Mouse (Mus musculus) liver, embryonic 11.5 days (tissue): ENCODE results near the gene Mgarp. TPM values are rescaled to one million over a fixed set of nuclear protein-coding genes. Genes with fewer than 3 reads are reported as not detected.
"Not testable (repeated sequence)": the region's sequence is repeated elsewhere in the genome, so short reads cannot be mapped to it uniquely, and the experiment has no call there.

Source experiments
- ATAC-seq: fragments of 200-750 bp; cut with Nextera tagmentation; replicated peaks from 2 replicates; pipeline ENCODE4 v1.8.0; 2017; ENCODE audit warnings: moderate number of reproducible peaks, mild to moderate bottlenecking, moderate TSS enrichment, moderate library complexity; ENCODE audit not compliant: low FRiP score
- DNase-seq: peaks from one replicate; pipeline ENCODE4 v3.0.0-alpha.2; 2017; ENCODE audit warnings: low spot score
- H3K27ac ChIP-seq: fragments of 300-500 bp; sonication (generic); 2 replicates; pipeline ENCODE4 v1.5.1; 2014; ENCODE audit warnings: mild to moderate bottlenecking, low read depth, low read length, control low read depth
- H3K27me3 ChIP-seq: fragments of 300-500 bp; sonication (generic); replicated peaks from 2 replicates; pipeline ENCODE4 v1.6.1; 2014; ENCODE audit warnings: low read length, mixed read lengths; ENCODE audit not compliant: control insufficient read depth, insufficient read depth
- H3K36me3 ChIP-seq: fragments of 300-500 bp; sonication (generic); 2 replicates; pipeline ENCODE4 v1.6.1; 2014; ENCODE audit warnings: mild to moderate bottlenecking, low read length, moderate library complexity, mixed read lengths; ENCODE audit not compliant: control insufficient read depth, insufficient read depth
- H3K4me1 ChIP-seq: fragments of 300-500 bp; sonication (generic); replicated peaks from 2 replicates; pipeline ENCODE4 v1.6.1; 2014; ENCODE audit warnings: low read length, mixed read lengths; ENCODE audit not compliant: control insufficient read depth, insufficient read depth
- H3K4me2 ChIP-seq: fragments of 300-500 bp; sonication (generic); 2 replicates; pipeline ENCODE4 v1.6.1; 2014; ENCODE audit warnings: mild to moderate bottlenecking, control low read depth, moderate library complexity
- H3K4me3 ChIP-seq: fragments of 300-500 bp; sonication (generic); 2 replicates; pipeline ENCODE4 v1.5.1; 2014; ENCODE audit warnings: low read depth, low read length, control low read depth
- H3K9ac ChIP-seq: fragments of 300-500 bp; sonication (generic); 2 replicates; pipeline ENCODE4 v1.6.1; 2014; ENCODE audit warnings: low read depth, low read length, control low read depth
- H3K9me3 ChIP-seq: fragments of 300-500 bp; sonication (generic); 2 replicates; pipeline ENCODE4 v1.6.1; 2016; ENCODE audit warnings: low read length, inconsistent platforms, mixed read lengths; ENCODE audit not compliant: control insufficient read depth
- WGBS: fragments of 180-500 bp; shearing (Covaris S2); extraction: QIAGEN DNeasy Blood & Tissue Kit; methylation state at CpG from one replicate; pipeline ENCODE4 v1.1.7; 2014; 5-methylcytosine and 5-hydroxymethylcytosine counted together
- polyA plus RNA-seq: library from polyadenylated mRNA; unstranded; fragments of >200 nt; fragmentation: Nextera tagmentation; extraction: Ambion mirVana; gene quantifications from 2 replicates; pipeline ENCODE4 v1.2.1, GENCODE M21; 2014

The Mgarp gene
- polyA plus RNA-seq, 1 experiment from 2014 or later = 5.2 TPM

GRCm38 (mm10) chr3:51357624-51358023 lies 38.9 kb downstream of the Mgarp start:
- Histone ChIP-seq H3K4me3 (peak overlapping the region; percentile 62), H3K9me3 (no peaks in the 10 kb centered on the region), H3K9ac (peak overlapping the region; percentile 18; the same call in 1 of the 2 replicates), H3K27ac (no peak overlapping the region), H3K27me3 (no peaks in the 10 kb centered on the region), H3K36me3 (no peaks in the 10 kb centered on the region), H3K4me2 (peak overlapping the region; percentile 72), H3K4me1 (peaks cover 9% of the 10 kb centered on the region)
- DNase-seq = peak; percentile 62
- 9% methylated on average over 14 of the region's 14 CpGs for WGBS
- peak; percentile 6; the same call in 1 of the 2 replicates for ATAC-seq

- no peak for DNase-seq
- peaks cover 9% of the 10 kb centered on the region for H3K4me1 ChIP-seq
- H3K27ac ChIP-seq = no peak overlapping the region
- 26% methylated on average over 5 of the region's 5 CpGs for WGBS
- H3K27me3 ChIP-seq = no peaks in the 10 kb centered on the region
- no peaks in the 10 kb centered on the region for H3K9me3 ChIP-seq
- no peak overlapping the region for H3K9ac ChIP-seq
- peak overlapping the region; percentile 72 for H3K4me2 ChIP-seq
- ATAC-seq = no peak
- peak overlapping the region; percentile 62 for H3K4me3 ChIP-seq
- no peaks in the 10 kb centered on the region for H3K36me3 ChIP-seq
These were observed 39.5 kb downstream of the Mgarp start for GRCm38 (mm10) chr3:51357078-51357477.

- H3K27me3 ChIP-seq, H3K36me3 ChIP-seq, H3K27ac ChIP-seq, H3K4me3 ChIP-seq, ATAC-seq, DNase-seq, H3K4me2 ChIP-seq, H3K4me1 ChIP-seq, H3K9me3 ChIP-seq, H3K9ac ChIP-seq: not testable (repeated sequence)
- WGBS = 81% methylated on average over 6 of the region's 6 CpGs
These were observed 41.6 kb downstream of the Mgarp start for GRCm38 (mm10) chr3:51354956-51355355.

GRCm38 (mm10) chr3:51354034-51354427 lies 42.5 kb downstream of the Mgarp start:
- Histone ChIP-seq H3K9me3 (no peaks in the 10 kb centered on the region), H3K4me1 (peaks cover 9% of the 10 kb centered on the region), H3K4me3 (no peak overlapping the region), H3K4me2 (no peak overlapping the region), H3K27me3 (no peaks in the 10 kb centered on the region), H3K9ac (no peak overlapping the region), H3K36me3 (no peaks in the 10 kb centered on the region), H3K27ac (no peak overlapping the region)
- 73% methylated on average over 3 of the region's 3 CpGs for WGBS
- DNase-seq (no peak), ATAC-seq (no peak)

- H3K9me3 ChIP-seq = no peaks in the 10 kb centered on the region
- H3K4me3 ChIP-seq = no peak overlapping the region
- H3K27me3 ChIP-seq = no peaks in the 10 kb centered on the region
- H3K36me3 ChIP-seq = no peaks in the 10 kb centered on the region
- WGBS = 57% methylated on average over 4 of the region's 4 CpGs
- H3K27ac ChIP-seq = no peak overlapping the region
- no peak overlapping the region for H3K4me2 ChIP-seq
- no peak for DNase-seq
- H3K4me1 ChIP-seq = peaks cover 13% of the 10 kb centered on the region
- no peak overlapping the region for H3K9ac ChIP-seq
- ATAC-seq = peak; percentile 34; the same call in 1 of the 2 replicates
These were observed 43.1 kb downstream of the Mgarp start for GRCm38 (mm10) chr3:51353325-51354033.

GRCm38 (mm10) chr3:51350806-51351205 lies 45.7 kb downstream of the Mgarp start:
- Histone ChIP-seq H3K9me3 (no peaks in the 10 kb centered on the region), H3K4me2 (no peak overlapping the region), H3K4me3 (no peak overlapping the region), H3K9ac (no peak overlapping the region), H3K27ac (no peak overlapping the region), H3K27me3 (no peaks in the 10 kb centered on the region), H3K36me3 (no peaks in the 10 kb centered on the region), H3K4me1 (peaks cover 13% of the 10 kb centered on the region)
- no peak for DNase-seq
- WGBS = 52% methylated on average over 3 of the region's 3 CpGs
- no peak for ATAC-seq

- Histone ChIP-seq H3K4me1 (peaks cover 13% of the 10 kb centered on the region), H3K27me3 (no peaks in the 10 kb centered on the region), H3K9me3 (no peaks in the 10 kb centered on the region), H3K4me3 (no peak overlapping the region), H3K36me3 (no peaks in the 10 kb centered on the region), H3K4me2 (peak overlapping the region; percentile 53), H3K9ac (peak overlapping the region; percentile 66), H3K27ac (peak overlapping the region; percentile 66)
- ATAC-seq (peak; percentile 92), DNase-seq (no peak)
- WGBS = 15% methylated on average over 3 of the region's 3 CpGs
These were observed 47.8 kb downstream of the Mgarp start for GRCm38 (mm10) chr3:51348646-51349238.

GRCm38 (mm10) chr3:51345017-51345416 lies 51.5 kb downstream of the Mgarp start:
- H3K36me3 ChIP-seq, H3K4me2 ChIP-seq, H3K27ac ChIP-seq, ATAC-seq, H3K9me3 ChIP-seq, DNase-seq, H3K27me3 ChIP-seq, H3K4me3 ChIP-seq, H3K9ac ChIP-seq: not testable (repeated sequence)
- peaks cover 15% of the 10 kb centered on the region for H3K4me1 ChIP-seq
- WGBS = 81% methylated on average over 2 of the region's 2 CpGs

GRCm38 (mm10) chr3:51344182-51344581 lies 52.4 kb downstream of the Mgarp start:
- peaks cover 14% of the 10 kb centered on the region for H3K4me1 ChIP-seq
- H3K36me3 ChIP-seq, DNase-seq, H3K27ac ChIP-seq, H3K9me3 ChIP-seq, H3K9ac ChIP-seq, H3K27me3 ChIP-seq, H3K4me3 ChIP-seq, ATAC-seq, H3K4me2 ChIP-seq: not testable (repeated sequence)
- WGBS = 86% methylated on average over 6 of the region's 6 CpGs
